Mouse (Mus musculus) ES-Bruce4 (cell line): ENCODE results near the gene Nthl1.

Experiments
- CTCF ChIP-seq: IDR thresholded peaks from one replicate; pipeline ENCODE4 v1.8.1; 2011; ENCODE audit warnings: low read depth, low read length
- EP300 ChIP-seq: IDR thresholded peaks from 2 replicates; pipeline ENCODE4 v1.6.1; 2011; ENCODE audit warnings: low read depth, low read length; ENCODE audit not compliant: insufficient read depth
- POLR2A ChIP-seq: IDR thresholded peaks from one replicate; pipeline ENCODE4 v1.8.1; 2011; ENCODE audit warnings: low read length; ENCODE audit not compliant: insufficient read depth

DNA sequence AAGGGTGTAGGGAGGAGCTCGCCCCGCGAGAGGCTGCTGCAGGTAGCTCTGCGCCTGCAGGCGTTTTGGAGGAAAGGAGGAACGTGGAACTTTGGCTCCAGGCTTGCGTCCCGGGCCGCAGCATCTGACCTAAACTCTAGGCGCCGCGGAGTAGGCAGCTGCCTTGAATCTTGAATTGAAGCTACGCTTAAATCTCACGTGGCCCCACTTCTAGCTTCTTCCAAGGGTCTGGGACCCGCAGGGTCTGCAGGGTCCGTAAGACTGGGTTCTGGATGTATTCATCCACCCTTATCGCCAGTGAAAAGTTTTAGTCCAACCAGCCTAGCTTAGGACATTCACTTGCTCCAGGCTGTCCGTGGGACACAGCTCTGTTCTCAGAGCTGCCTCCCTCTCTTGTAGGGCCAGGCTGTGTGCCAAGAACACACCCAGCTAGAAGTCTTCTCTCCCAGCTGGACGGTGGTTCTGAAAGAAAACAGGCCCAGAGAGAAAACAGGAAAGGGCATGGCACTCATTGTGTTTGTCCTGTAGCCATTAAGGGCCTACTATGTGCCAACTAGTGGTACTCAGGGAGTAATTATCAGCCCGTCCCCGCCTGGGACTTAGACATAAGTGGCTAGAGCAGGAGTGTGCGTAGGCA, 451 bp downstream of the Nthl1 start:
- no peak for TF ChIP-seq EP300
- no peak for TF ChIP-seq CTCF
- TF ChIP-seq POLR2A = no peak
